Mouse (Mus musculus) neural tube, embryonic 10.5 days (tissue): ENCODE results near the gene Acot2.
A peak's percentile ranks its signal among the peaks of the same experiment; 100 is the strongest.
"Not testable (repeated sequence)": the region's sequence is repeated elsewhere in the genome, so short reads cannot be mapped to it uniquely, and the experiment has no call there.

Experiments
- DNase-seq: peaks from one replicate; pipeline ENCODE4 v3.0.0-alpha.2; 2017; ENCODE audit warnings: low spot score; ENCODE audit errors: extremely low spot score

Acot2 gene

GRCm38 (mm10) chr12:83987583-83988441, at the start of gene Acot2:
Acot2 (plus strand) TSS chr12:83987861.
- peak; percentile 85 for DNase-seq

- not testable (repeated sequence) for DNase-seq
Measured at GRCm38 (mm10) chr12:83938592-83938991, 49.1 kb upstream of the Acot2 start.

DNA sequence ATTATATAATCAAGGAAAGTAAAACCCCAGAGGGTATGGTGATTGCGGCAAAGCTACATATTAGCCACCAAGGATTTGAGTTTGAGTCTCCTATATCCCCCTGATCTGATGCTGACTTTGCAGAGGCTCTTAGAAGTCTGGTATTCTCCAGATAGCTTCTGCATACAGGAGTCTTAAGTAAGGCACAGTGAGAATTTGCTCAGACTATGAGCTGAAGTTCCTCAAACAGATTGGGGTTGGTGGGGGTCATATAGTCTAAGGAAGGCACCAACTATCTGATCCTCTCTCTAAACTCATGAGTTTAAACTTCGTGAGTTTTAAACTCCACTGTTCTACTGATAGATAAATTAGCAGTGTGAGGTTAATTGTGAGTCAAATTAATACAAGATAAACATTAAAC, 48.3 kb upstream of the Acot2 start:
- no peak for DNase-seq

DNA sequence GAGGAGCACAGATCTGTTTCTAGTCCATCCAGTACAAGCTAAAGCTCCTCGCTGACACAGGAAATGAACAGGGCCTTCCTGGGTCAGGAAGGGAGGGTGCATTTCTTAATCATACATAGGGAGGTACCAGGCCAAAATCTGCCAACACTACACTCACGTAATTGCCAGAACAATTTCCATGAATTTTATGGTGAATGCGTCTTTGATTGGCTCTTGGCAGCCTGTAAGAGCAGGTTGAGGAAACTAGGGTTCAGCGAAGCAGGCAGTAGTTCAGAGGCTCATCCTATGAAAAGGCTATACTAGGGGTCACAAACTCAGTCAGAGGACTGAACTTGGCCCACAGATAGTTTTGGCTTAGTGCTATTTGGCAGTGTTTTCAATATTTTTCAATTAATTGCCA, 47.6 kb upstream of the Acot2 start:
- DNase-seq: no peak

- no peak for DNase-seq
Measured at GRCm38 (mm10) chr12:83941938-83942337, 45.7 kb upstream of the Acot2 start.

GRCm38 (mm10) chr12:83947260-83947811, 40.3 kb upstream of the Acot2 start:
- DNase-seq: no peak

GRCm38 (mm10) chr12:83949043-83949442, 38.6 kb upstream of the Acot2 start:
- no peak for DNase-seq

DNA sequence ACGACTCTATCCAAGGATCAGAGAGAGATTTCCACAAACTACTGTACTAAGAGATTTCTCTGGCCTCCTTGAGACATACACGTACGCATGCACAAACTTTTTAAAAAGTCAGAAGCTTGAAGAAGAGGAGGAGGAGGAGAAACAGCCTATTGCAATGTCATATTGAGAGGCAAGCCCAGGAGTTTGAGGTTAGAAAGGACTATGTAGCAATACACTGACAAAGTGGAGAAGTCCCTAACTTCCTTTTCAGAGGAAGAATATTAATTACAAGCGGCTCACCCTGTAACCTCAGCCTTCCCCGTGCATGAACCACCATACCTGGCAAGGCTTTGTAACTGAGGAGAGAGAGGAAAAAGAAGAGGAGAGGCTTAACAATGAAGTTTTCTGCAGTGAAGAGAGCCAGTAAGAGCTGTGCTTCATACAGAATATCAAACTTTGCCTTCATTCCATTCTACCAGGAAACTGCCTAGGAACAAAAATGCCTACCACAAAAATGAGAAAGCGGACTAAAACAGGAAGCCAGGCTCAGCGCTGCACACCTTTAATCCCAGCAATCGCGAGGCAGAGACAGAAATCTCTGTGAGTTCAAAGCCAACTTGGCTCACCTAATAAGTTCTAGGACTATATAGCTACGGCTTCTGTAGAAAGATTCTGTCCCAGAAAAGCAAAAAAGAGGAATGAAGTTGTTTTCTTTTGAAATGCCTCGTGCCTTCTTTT, 37.7 kb upstream of the Acot2 start:
- DNase-seq: no peak

DNA sequence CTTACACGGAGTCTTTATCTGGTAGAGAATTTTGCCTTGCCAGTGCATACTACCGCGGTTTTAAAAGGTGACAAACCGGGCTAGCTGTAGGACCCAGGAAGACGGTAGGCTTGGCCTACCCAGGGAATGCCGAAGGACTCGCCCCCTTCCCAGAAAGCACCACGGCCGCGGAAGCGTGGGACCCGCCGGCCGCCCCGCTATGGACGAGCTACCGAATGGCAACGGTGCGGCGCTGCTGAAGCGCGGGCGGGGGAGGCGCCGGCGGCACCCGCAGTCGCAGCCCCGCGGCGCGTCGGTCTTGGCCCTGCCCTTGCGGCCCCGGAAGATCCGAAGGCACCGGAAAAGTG, 37.2 kb upstream of the Acot2 start, which contains the start of gene Riox1:
Gene Riox1 (plus strand): TSS at position 116 of the 347 bp plus-strand sequence.
- peak; percentile 86 for DNase-seq

- DNase-seq: peak; percentile 68
Measured at GRCm38 (mm10) chr12:83950840-83951701, 36.6 kb upstream of the Acot2 start.

- peak; percentile 24 for DNase-seq
Measured at GRCm38 (mm10) chr12:83951711-83952575, 35.7 kb upstream of the Acot2 start.

GRCm38 (mm10) chr12:83958278-83958677, 29.4 kb upstream of the Acot2 start:
- no peak for DNase-seq

DNA sequence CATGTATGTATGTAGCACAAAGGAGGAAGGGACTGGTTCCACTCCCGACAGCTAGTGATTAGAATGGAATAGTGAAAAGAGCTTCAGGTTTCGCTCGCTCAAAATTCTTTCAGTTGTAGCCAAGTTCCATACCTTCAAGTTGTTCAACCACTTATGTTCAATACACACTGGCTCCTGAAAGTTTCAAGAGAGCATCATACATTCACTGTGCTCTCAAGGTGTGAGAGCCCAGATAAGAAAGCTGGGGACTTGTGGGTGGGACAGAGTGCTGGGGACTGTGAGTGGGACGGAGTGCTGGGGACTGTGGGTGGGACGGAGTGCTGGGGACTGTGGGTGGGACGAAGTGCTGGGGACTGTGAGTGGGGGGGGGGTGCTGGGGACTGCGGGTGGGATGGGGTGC, 22.4 kb upstream of the Acot2 start:
- no peak for DNase-seq

GRCm38 (mm10) chr12:83972117-83972516, 15.5 kb upstream of the Acot2 start:
- peak; percentile 30 for DNase-seq

DNA sequence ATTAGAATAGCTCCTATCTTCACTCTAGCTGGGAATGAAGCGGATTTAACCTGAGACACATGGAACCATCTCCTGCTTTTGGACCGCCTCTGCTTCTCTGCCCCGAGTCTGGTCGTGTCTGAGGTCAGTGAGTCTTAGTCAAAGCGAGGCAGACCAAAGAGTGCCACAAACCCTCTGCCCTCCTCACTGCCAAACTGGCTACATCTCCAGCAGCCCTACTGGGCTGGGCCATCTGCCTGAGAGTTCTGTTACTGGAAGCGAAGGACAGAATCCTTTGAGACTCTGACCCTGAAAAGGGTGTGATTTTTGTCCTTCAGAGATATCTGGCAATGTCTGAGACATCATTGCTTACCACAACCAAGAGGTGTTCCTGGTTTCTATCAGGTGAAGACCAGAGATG, 8.8 kb upstream of the Acot2 start:
- no peak for DNase-seq

DNA sequence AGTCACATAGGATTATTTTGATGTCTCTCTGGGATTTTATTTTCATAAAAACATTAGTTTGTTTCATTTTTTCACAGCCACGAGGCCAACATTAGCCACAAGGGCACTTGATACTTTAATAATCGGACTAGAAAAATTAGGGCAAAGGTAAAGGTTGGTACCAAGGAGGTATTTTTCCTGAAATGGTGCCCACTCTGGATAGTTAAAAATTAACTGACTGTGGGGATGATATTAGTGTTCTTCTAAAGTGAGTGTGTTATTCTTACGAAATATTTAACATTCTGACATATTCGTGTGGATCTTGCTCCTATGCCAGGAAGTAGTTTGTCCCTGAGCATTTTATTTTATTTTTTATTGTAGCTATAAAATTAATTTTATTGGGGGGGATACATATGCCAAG, 6.0 kb upstream of the Acot2 start:
- DNase-seq: no peak

DNA sequence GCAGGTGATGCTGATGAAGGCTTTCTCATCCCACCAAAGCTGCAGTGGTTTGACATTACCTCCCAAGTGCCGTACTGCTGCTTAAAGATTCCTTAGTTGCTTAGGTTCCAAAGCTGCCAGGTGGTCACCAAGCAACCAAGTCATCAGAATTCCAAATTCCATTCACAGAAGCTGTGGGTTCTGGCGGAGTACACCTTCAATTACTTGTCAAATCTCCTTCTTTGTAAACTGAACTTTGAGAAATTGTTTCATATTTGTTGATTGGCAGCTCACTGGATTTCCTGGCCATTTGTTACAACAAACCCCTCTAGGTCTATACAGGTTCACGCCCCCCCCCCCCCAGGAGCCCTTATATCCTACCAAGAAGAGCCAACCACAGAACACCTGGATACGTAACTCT, 2.9 kb upstream of the Acot2 start, which contains the start of gene Heatr4:
Gene Heatr4 (minus strand): TSS at position 101 of the 400 bp plus-strand sequence.
- DNase-seq: no peak

GRCm38 (mm10) chr12:83987242-83987582, 449 bp upstream of the Acot2 start:
- DNase-seq: no peak

DNA sequence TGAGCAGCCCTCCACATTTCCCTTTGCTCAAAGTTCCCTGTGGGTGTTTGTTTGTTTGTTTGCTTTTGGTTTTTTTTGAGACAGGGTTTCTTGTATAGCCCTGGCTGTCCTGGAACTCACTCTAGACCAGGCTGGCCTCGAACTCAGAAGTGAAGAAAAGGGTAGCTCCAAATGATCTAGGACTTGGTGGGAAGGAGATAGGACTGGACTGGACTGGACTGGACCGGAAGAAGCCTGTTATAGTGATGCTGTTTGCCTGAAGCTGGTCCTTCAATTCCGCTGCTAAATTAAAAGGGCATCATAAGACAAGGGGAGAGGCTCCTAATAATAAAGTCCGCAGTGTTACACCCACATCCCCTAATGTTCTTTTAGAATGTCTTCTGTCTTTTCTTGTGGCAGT, 822 bp downstream of the Acot2 start:
- DNase-seq: no peak

GRCm38 (mm10) chr12:83989378-83989777, 1.7 kb downstream of the Acot2 start:
- no peak for DNase-seq
